Mouse (Mus musculus) hindbrain, postnatal 0 days (tissue): ENCODE data around the gene Golt1a. TPM values are rescaled to one million over a fixed set of nuclear protein-coding genes. Genes with fewer than 3 reads are reported as not detected.

ENCODE experiments used
- ATAC-seq: fragments of 200-750 bp; cut with Nextera tagmentation; 2 replicates; pipeline ENCODE4 v1.8.0; 2017; ENCODE audit warnings: mild to moderate bottlenecking, moderate TSS enrichment, moderate library complexity
- DNase-seq: peaks from one replicate; pipeline ENCODE4 v3.0.0-alpha.2; 2015; ENCODE audit warnings: low spot score
- H3K27ac ChIP-seq: fragments of 300-500 bp; sonication (generic); 2 replicates; pipeline ENCODE4 v1.5.1; 2014; ENCODE audit warnings: mild to moderate bottlenecking
- H3K27me3 ChIP-seq: fragments of 300-500 bp; sonication (generic); 2 replicates; pipeline ENCODE4 v1.6.1; 2014; ENCODE audit warnings: low read length, mixed read lengths; ENCODE audit not compliant: insufficient read depth
- H3K36me3 ChIP-seq: fragments of 300-500 bp; sonication (generic); 2 replicates; pipeline ENCODE4 v1.6.1; 2014; ENCODE audit warnings: low read length, mixed read lengths; ENCODE audit not compliant: insufficient read depth
- H3K4me1 ChIP-seq: fragments of 300-500 bp; sonication (generic); 2 replicates; pipeline ENCODE4 v1.6.1; 2014; ENCODE audit warnings: antibody characterized with exemption, low read length, mixed read lengths; ENCODE audit not compliant: insufficient read depth
- H3K4me2 ChIP-seq: fragments of 300-500 bp; sonication (generic); 2 replicates; pipeline ENCODE4 v1.6.1; 2014; ENCODE audit warnings: low read depth, mild to moderate bottlenecking, low read length, moderate library complexity, mixed read lengths
- H3K4me3 ChIP-seq: fragments of 300-500 bp; sonication (generic); 2 replicates; pipeline ENCODE4 v1.5.1; 2014; ENCODE audit warnings: low read length
- H3K9ac ChIP-seq: fragments of 300-500 bp; sonication (generic); replicated peaks from 2 replicates; pipeline ENCODE4 v1.6.1; 2014; ENCODE audit warnings: mild to moderate bottlenecking, low read length, moderate library complexity, mixed read lengths
- H3K9me3 ChIP-seq: fragments of 300-500 bp; sonication (generic); 2 replicates; pipeline ENCODE4 v1.6.1; 2016; ENCODE audit warnings: low read length, mixed read lengths
- CTCF ChIP-seq: IDR thresholded peaks from 2 replicates; pipeline ENCODE4 v1.5.1; 2016; ENCODE audit warnings: antibody characterized with exemption, control low read depth, low read depth
- WGBS: fragments of 180-500 bp; shearing (Covaris S2); extraction: QIAGEN DNeasy Blood & Tissue Kit; methylation state at CpG from one replicate; pipeline ENCODE4 v1.1.7; 2014; 5-methylcytosine and 5-hydroxymethylcytosine counted together
- polyA plus RNA-seq: library from polyadenylated mRNA; unstranded; fragments of >200 nt; fragmentation: Nextera tagmentation; extraction: Ambion mirVana; gene quantifications from 2 replicates; pipeline ENCODE4 v1.2.1, GENCODE M21; 2015
- total RNA-seq: library from RNA; depleted of rRNA; stranded (reverse); fragments of >200 nt; gene quantifications from 2 replicates; pipeline ENCODE4 v1.2.3, GENCODE M21; 2014

Golt1a gene
- total and polyA plus RNA-seq, 2 experiments from 2014 or later = 0.08 TPM; not detected in 1

DNA sequence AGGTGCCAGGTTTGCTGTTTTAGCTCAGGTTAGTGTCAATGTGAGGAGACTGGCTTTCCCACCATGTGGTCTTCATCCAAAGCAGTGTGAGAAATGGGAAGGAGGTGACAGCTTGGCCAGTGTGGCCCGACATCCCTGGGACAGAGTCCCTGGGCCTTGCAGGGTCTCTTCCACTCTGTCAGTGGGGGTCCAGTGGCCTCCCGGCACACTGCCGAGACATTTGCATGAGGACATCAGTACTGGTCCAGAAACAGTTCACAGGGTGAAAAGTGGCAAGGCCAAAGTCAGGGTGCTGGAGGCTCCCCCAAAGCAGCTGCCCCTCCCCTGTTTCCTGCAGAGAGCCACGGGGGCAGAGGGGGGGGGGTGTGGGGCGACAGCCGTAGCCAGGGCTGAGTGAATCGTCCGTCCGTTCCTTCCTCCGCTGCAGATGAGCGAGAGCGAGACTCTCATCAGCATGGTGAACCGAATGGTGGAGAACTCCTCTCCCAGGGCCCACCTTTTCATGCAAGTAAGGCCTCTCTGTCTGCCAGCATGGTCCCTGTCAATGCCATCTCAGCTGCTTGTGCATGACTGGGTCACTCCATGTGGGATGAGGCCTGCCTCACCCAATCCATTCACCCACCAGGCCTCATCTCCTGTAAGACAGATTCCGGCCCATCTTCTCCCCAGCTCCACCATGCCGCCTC lies 30.5 kb upstream of the Golt1a start:
- no peak overlapping the region for H3K9ac ChIP-seq
- ATAC-seq (peak; percentile 53), DNase-seq (peak; percentile 35)
- 48% methylated on average over 15 of the region's 15 CpGs for WGBS
- H3K36me3 ChIP-seq = peaks cover 9% of the 10 kb centered on the region; the same call in 1 of the 2 replicates
- TF ChIP-seq CTCF = no peak
- H3K4me2 ChIP-seq = no peak overlapping the region
- peak overlapping the region; percentile 76 for H3K27ac ChIP-seq
- no peaks in the 10 kb centered on the region for H3K4me1 ChIP-seq
- no peaks in the 10 kb centered on the region for H3K27me3 ChIP-seq
- H3K9me3 ChIP-seq = no peaks in the 10 kb centered on the region
- H3K4me3 ChIP-seq = no peak overlapping the region

DNA sequence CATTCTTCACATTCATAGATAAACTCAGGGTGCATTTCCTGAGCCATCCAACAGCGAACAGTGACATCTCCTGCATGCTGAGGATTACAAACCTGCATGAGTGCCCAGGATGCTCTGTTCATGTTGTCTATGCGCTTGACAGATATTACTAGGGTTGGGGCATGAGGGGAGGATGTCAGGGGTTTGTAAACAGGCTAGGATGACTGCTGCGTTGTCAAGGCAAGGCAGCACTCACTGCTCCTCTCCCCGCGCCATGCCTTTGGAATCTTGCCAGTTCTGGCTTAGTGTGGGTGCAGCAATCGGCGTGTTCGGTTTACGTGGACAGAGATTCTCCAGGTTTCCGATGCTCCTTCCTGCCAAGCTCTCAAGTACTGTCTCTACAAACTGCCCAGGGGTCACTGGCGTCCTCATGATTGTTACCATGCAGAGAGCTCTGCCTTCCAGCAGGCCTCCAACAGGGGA lies 29.9 kb upstream of the Golt1a start:
- DNase-seq (peak; percentile 55), ATAC-seq (peak; percentile 51)
- 0 out of 2 replicates have a peak overlapping the region, but pooled peaks have one; percentile 9 for H3K9ac ChIP-seq
- no peaks in the 10 kb centered on the region for H3K4me1 ChIP-seq
- no peaks in the 10 kb centered on the region for H3K9me3 ChIP-seq
- no peak for TF ChIP-seq CTCF
- no peak overlapping the region for H3K4me3 ChIP-seq
- H3K27me3 ChIP-seq = no peaks in the 10 kb centered on the region
- WGBS = 51% methylated on average over 11 of the region's 11 CpGs
- H3K27ac ChIP-seq = peak overlapping the region; percentile 76
- no peak overlapping the region for H3K4me2 ChIP-seq
- H3K36me3 ChIP-seq = peaks cover 4% of the 10 kb centered on the region; the same call in 1 of the 2 replicates

DNA sequence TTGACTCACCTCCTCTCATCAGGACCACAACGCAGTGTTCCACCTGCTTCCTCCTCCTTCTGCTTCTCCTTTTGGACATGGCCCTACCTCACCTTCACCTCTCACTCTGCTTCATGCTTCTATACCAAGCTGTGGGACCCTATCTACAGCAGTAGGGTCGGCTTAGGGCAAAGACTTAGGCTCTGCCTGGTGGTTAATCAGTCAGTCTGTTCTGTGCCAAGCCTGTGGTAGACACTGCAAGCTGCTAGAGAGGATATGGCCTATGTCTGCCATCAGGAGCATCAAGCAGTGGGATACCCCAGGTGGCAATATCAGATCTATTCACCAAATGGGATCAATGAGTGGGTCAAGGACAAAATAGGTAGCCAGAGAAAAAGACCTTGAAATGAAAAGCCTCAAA lies 29.1 kb upstream of the Golt1a start:
- no peak overlapping the region for H3K4me3 ChIP-seq
- H3K4me2 ChIP-seq = no peak overlapping the region
- no peak overlapping the region; the same call in 1 of the 2 replicates for H3K27ac ChIP-seq
- WGBS = 86% methylated on average over 2 of the region's 2 CpGs
- peaks cover 5% of the 10 kb centered on the region; the same call in 1 of the 2 replicates for H3K36me3 ChIP-seq
- no peaks in the 10 kb centered on the region for H3K9me3 ChIP-seq
- DNase-seq (no peak), ATAC-seq (no peak)
- H3K4me1 ChIP-seq = no peaks in the 10 kb centered on the region
- no peak overlapping the region for H3K9ac ChIP-seq
- no peaks in the 10 kb centered on the region for H3K27me3 ChIP-seq
- TF ChIP-seq CTCF = no peak

DNA sequence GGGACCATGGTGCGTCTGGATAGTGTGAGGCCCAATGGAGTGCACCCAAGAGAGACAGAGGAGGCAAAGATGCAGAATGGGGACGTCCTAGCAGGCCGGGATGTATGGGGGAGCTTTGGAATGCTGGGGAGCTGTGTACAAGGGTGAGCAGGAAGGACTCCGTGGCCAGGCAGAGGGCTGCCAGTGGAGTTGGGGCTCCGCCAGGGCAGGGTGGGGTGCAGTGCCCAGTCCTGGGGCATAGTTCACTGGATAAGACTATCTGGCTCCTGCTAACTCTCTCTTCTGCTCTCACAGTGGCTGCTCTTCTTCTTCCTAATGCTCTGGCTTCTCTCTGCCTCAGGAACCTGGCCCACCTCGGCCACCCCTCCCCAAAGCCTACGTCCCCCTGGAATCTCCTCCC lies 23.7 kb upstream of the Golt1a start:
- Histone ChIP-seq H3K9ac (no peak overlapping the region), H3K27me3 (no peaks in the 10 kb centered on the region), H3K36me3 (peaks cover 22% of the 10 kb centered on the region; the same call in 1 of the 2 replicates), H3K4me1 (no peaks in the 10 kb centered on the region), H3K9me3 (no peaks in the 10 kb centered on the region), H3K4me2 (no peak overlapping the region), H3K4me3 (no peak overlapping the region), H3K27ac (no peak overlapping the region)
- no peak for TF ChIP-seq CTCF
- no peak for DNase-seq
- 83% methylated on average over 7 of the region's 7 CpGs for WGBS
- ATAC-seq = no peak

DNA sequence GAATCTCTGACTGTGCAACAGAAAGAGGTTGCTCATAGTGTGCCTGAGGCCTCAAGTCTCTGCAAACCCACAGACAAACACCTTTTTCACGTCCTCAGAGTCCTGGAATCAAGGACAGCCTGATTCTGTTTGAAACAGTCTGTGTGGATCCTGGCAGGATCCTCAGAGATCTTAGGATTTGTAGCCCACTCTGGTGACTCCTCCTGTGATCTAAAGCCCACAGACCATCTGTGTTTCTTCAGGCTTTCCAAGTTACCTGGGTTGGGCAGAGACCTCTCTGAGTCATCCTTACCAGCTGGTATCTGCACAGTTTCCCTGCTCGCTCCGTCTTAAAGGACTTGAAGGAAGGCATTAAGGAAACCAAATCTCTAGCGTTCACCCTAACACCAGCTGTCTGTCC lies 22.5 kb upstream of the Golt1a start:
- H3K4me2 ChIP-seq = no peak overlapping the region
- no peaks in the 10 kb centered on the region for H3K27me3 ChIP-seq
- ATAC-seq (no peak), DNase-seq (no peak)
- TF ChIP-seq CTCF = no peak
- H3K4me3 ChIP-seq = no peak overlapping the region
- H3K4me1 ChIP-seq = no peaks in the 10 kb centered on the region
- H3K27ac ChIP-seq = no peak overlapping the region
- H3K9me3 ChIP-seq = no peaks in the 10 kb centered on the region
- peaks cover 22% of the 10 kb centered on the region; the same call in 1 of the 2 replicates for H3K36me3 ChIP-seq
- WGBS = 85% methylated on average over 4 of the region's 4 CpGs
- H3K9ac ChIP-seq = no peak overlapping the region

DNA sequence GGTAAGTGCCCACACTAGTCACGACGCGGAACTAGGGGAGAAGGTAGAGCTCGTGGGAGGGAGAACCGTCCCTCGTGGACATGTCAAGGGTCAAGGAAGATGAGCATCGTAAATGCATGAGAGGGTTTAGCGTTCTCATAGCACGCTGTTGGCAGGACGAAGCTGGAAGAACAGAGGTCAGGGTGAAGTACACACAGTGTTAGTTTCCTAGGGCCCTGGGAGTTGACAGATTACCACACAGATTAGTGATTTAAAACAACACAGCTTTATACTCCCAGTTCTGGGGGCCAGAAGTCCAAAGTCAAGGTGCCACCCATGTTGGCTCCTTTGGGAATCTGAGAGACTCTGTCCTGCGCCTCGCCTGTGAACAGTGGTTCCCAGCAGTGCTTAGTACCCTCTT lies 21.7 kb upstream of the Golt1a start:
- peaks cover 22% of the 10 kb centered on the region; the same call in 1 of the 2 replicates for H3K36me3 ChIP-seq
- ATAC-seq (no peak), DNase-seq (no peak)
- H3K9me3 ChIP-seq = no peaks in the 10 kb centered on the region
- H3K27me3 ChIP-seq = no peaks in the 10 kb centered on the region
- no peak overlapping the region for H3K4me3 ChIP-seq
- H3K4me1 ChIP-seq = no peaks in the 10 kb centered on the region
- no peak overlapping the region for H3K4me2 ChIP-seq
- WGBS = 95% methylated on average over 12 of the region's 12 CpGs
- no peak overlapping the region for H3K27ac ChIP-seq
- H3K9ac ChIP-seq = no peak overlapping the region
- TF ChIP-seq CTCF = no peak

DNA sequence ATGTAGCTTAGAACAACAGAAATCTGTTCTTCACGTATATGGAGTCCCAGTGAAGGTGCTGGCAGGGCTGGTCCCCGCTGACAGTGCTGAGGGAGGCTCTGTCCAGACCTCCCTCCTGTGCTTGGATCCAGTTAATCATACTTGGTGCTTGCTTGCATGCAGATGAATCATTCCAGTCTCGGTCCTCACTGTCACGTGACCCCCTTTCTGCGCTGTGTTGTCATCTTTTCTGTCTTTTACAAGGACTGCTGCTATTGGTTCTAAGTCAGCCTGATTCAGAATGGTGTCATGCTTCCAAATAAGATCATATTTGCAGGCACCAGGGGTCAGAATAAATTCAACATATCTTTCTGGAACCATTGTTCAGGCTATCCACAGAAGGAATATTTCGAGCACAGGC lies 17.7 kb upstream of the Golt1a start:
- H3K36me3 ChIP-seq = peaks cover 27% of the 10 kb centered on the region
- ATAC-seq = no peak

More for the DNA sequence above, 17.7 kb upstream of the Golt1a start:
- no peak for TF ChIP-seq CTCF
- H3K27me3 ChIP-seq = no peaks in the 10 kb centered on the region
- no peaks in the 10 kb centered on the region for H3K4me1 ChIP-seq
- H3K4me2 ChIP-seq = no peak overlapping the region
- WGBS = 88% methylated on average over 6 of the region's 6 CpGs
- no peak overlapping the region for H3K27ac ChIP-seq
- no peak overlapping the region for H3K4me3 ChIP-seq
- DNase-seq = no peak
- no peaks in the 10 kb centered on the region for H3K9me3 ChIP-seq
- no peak overlapping the region for H3K9ac ChIP-seq
